8 mouse cellular contexts compared by ENCODE assay signal in the genomic region with DNA sequence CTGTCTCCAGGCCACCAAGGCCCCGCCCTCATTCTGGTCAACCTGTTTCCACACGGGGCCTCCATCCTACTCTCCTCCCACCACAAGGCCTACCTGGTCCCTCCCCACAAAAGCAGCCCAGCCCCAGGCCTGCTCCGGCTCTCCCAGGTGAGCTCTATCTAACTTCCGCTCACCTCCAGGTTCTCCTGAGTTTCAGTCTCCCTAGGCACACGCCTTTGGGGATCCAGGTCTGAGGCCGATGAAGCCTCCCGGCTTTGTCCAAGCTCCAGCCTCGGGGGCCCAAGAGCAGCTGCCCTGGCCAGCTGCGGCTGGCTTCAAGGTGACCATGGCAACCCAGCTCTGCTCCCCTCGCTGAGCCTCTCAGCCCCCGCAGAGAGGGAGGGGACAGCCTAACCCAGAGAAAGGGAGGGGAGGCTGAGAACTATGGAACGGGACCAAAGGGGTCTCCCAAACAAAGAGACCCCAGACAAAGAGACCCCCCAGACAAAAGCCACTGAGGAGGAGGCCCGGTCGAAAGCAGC. TPM values are rescaled to one million over a fixed set of nuclear protein-coding genes. Genes with fewer than 3 reads are reported as not detected.
DNase-seq lines count a peak whose midpoint lies in the region; ATAC-seq and TF ChIP-seq lines count a peak whose summit lies in the region.

No protein-coding gene starts in this region.

- peaks cover 22% of the 10 kb centered on the region for H3K27me3 ChIP-seq in spleen, adult 2 months (ENCODE audit: control insufficient read depth, insufficient read depth, low read length)
- H3K27me3 ChIP-seq in kidney, embryonic 14.5 days (ENCODE audit: control insufficient read depth, insufficient read depth, low read length) = no peaks in the 10 kb centered on the region

- 0 out of 2 replicates have a peak overlapping the region, but pooled peaks have one; percentile 2 for H3K4me3 ChIP-seq in spleen, adult 2 months (ENCODE audit: extremely low read depth, insufficient read depth, insufficient read length)
- peak overlapping the region; percentile 39 for H3K4me3 ChIP-seq in kidney, embryonic 14.5 days (ENCODE audit: low read length)

- DNase-seq in adrenal gland, postnatal 25 days = peak; percentile 21
- DNase-seq in adrenal gland, postnatal 4 days (ENCODE audit: low spot score in 2 of 2) = no peak
- DNase-seq in spleen, adult 2 months (ENCODE audit: low read depth in 1 of 2, low spot score in 2 of 2) = no peak
- DNase-seq in spleen, postnatal 10 days (ENCODE audit: low spot score in 2 of 2) = no peak
- DNase-seq in naive thymus-derived CD4-positive, alpha-beta T cell, adult 2 months (ENCODE audit: low read depth) = peak; percentile 31
- DNase-seq in c-Kit-positive CD71-positive TER-119-positive erythroid progenitor cells, embryonic 14.5 days (ENCODE audit: low spot score) = no peak
- no peak for DNase-seq in gastrocnemius, postnatal 14 days

- no peak for TF ChIP-seq CTCF in spleen, adult 2 months (IDR thresholded peaks at IDR 0.05; ENCODE audit: extremely low read depth, insufficient read depth, insufficient read length, insufficient replicate concordance)

- H3K4me2 ChIP-seq in kidney, embryonic 14.5 days (replicated peaks; ENCODE audit: low read depth, low read length) = peak overlapping the region; percentile 70

- intact Hi-C loops in gastrocnemius, postnatal 14 days (cut with DNase I; ENCODE audit: low total_unique reads) = no loop called here

- peaks cover 10% of the 10 kb centered on the region; the same call in 1 of the 2 replicates for H3K4me1 ChIP-seq in spleen, adult 2 months (ENCODE audit: control insufficient read depth, insufficient read depth, insufficient read length)
- H3K4me1 ChIP-seq in kidney, embryonic 14.5 days (ENCODE audit: control insufficient read depth, insufficient read depth, low read length) = peaks cover 32% of the 10 kb centered on the region

- H3K36me3 ChIP-seq in spleen, adult 2 months (ENCODE audit: control insufficient read depth, insufficient read depth, low read length) = no peaks in the 10 kb centered on the region
- H3K36me3 ChIP-seq in kidney, embryonic 14.5 days (ENCODE audit: control insufficient read depth, insufficient read depth, low read length) = no peaks in the 10 kb centered on the region

- H3K9ac ChIP-seq in kidney, embryonic 14.5 days (ENCODE audit: low read depth, low read length) = peak overlapping the region; percentile 57

- TF ChIP-seq POLR2A in spleen, adult 2 months (IDR thresholded peaks at IDR 0.05; ENCODE audit: low read depth, low read length) = no peak

- H3K27ac ChIP-seq in spleen, adult 2 months (ENCODE audit: insufficient read depth, low read length) = peak overlapping the region; percentile 26; the same call in 1 of the 2 replicates
- H3K27ac ChIP-seq in kidney, embryonic 14.5 days (ENCODE audit: low read depth, low read length) = peak overlapping the region; percentile 98

- peak; percentile 51 for ATAC-seq in kidney, embryonic 14.5 days (ENCODE audit: low FRiP score, low TSS enrichment)

- 12% methylated on average over 14 of the region's 14 CpGs for WGBS in spleen, adult 2 months
- WGBS in kidney, embryonic 14.5 days = 4% methylated on average over 13 of the region's 14 CpGs

- no peaks in the 10 kb centered on the region for H3K9me3 ChIP-seq in kidney, embryonic 14.5 days (ENCODE audit: control insufficient read depth, low read length)

RNA-seq across cellular contexts. Expression of gene Ddr1, which starts 0.6 kb away (rescaled TPM):
- 41.7 and 54.6 TPM in 2 replicates for total RNA-seq in adrenal gland, postnatal 25 days (2021)
- 10 to 100 TPM; 55.9 to 65.9 TPM for total RNA-seq in adrenal gland, postnatal 4 days (2021)
- polyA plus RNA-seq in spleen, adult 2 months (2012; rRNA removed) = 27.0 and 38.7 TPM in 2 replicates
- polyA plus RNA-seq in kidney, embryonic 14.5 days (2014; fragmentation: Nextera tagmentation; extraction: Ambion mirVana) = 34.6 and 52.0 TPM in 2 replicates
- 10 to 100 TPM; 20.3 to 23.4 TPM for total RNA-seq in gastrocnemius, postnatal 14 days (2021)

RNA-seq across cellular contexts. Expression of gene Gtf2h4, which starts 30.3 kb away (rescaled TPM):
- 22.4 and 26.9 TPM in 2 replicates for total RNA-seq in adrenal gland, postnatal 25 days (2021)
- 10 to 100 TPM; 30.1 to 31.4 TPM for total RNA-seq in adrenal gland, postnatal 4 days (2021)
- polyA plus RNA-seq in spleen, adult 2 months (2012; rRNA removed) = 21.7 and 23.5 TPM in 2 replicates
- polyA plus RNA-seq in kidney, embryonic 14.5 days (2014; fragmentation: Nextera tagmentation; extraction: Ambion mirVana) = 50.7 and 56.7 TPM in 2 replicates
- total RNA-seq in gastrocnemius, postnatal 14 days (2021) = 10 to 100 TPM; 16.1 to 19.4 TPM

RNA-seq across cellular contexts. Expression of gene Vars2, which starts 36.4 kb away (rescaled TPM):
- 41.5 and 65.4 TPM in 2 replicates for total RNA-seq in adrenal gland, postnatal 25 days (2021)
- total RNA-seq in adrenal gland, postnatal 4 days (2021) = 10 to 100 TPM; 57.7 to 61.0 TPM
- 28.9 and 37.3 TPM in 2 replicates for polyA plus RNA-seq in spleen, adult 2 months (2012; rRNA removed)
- 9.5 and 16.8 TPM in 2 replicates for polyA plus RNA-seq in kidney, embryonic 14.5 days (2014; fragmentation: Nextera tagmentation; extraction: Ambion mirVana)
- 10 to 100 TPM; 15.7 to 16.6 TPM for total RNA-seq in gastrocnemius, postnatal 14 days (2021)

Comparison
In these comparisons a context has a peak if more than half of its experiments do, and no peak if none do; other contexts are left out.
1. DNase-seq: peak in adrenal gland, postnatal 25 days (single experiment) and naive thymus-derived CD4-positive, alpha-beta T cell, adult 2 months (single experiment); none in adrenal gland, postnatal 4 days (0 of 2), spleen, adult 2 months (0 of 2), spleen, postnatal 10 days (0 of 2), c-Kit-positive CD71-positive TER-119-positive erythroid progenitor cells, embryonic 14.5 days (single experiment) and gastrocnemius, postnatal 14 days (single experiment).